26 mouse cellular contexts compared by ENCODE assay signal in the genomic region with DNA sequence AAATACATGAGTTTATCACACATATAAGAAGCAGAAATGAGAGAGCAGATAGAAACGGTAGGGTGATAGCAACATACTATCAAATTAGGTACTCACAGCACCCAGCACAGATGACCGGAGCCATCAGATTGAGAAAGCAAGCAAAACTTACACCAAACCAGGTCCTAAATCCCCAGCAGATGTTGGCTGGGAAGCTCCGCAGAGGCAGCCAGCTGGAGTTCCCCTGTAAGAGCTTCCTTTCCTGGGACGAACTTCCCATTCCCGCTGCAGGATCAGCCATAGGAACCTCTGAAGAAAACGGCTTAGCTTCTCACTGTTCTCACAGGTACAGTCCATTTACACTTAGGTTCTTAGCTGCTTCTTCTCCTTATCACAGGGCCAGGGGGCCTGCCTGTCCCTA.
"Had no signal": no experiment of that assay in that cellular context is flagged by ENCODE, and none has a peak within 500 bp of the region (broad histone marks: within the 10 kb centered on the region; RNA-seq: fewer than 3 reads in every experiment).

No protein-coding gene starts in this region.

- ATAC-seq: forebrain, embryonic 13.5 days; forebrain, embryonic 14.5 days; forebrain, embryonic 15.5 days; forebrain, embryonic 16.5 days; forebrain, postnatal 0 days had no signal

- H3K4me1 ChIP-seq: embryonic facial prominence, embryonic 10.5 days; embryonic facial prominence, embryonic 12.5 days; embryonic facial prominence, embryonic 13.5 days; embryonic facial prominence, embryonic 15.5 days; heart, embryonic 10.5 days had no signal

- H3K36me3 ChIP-seq: embryonic facial prominence, embryonic 10.5 days; embryonic facial prominence, embryonic 12.5 days; embryonic facial prominence, embryonic 13.5 days; embryonic facial prominence, embryonic 15.5 days; forebrain, embryonic 10.5 days; forebrain, embryonic 12.5 days; forebrain, embryonic 15.5 days; heart, embryonic 10.5 days had no signal

- H3K4me2 ChIP-seq: embryonic facial prominence, embryonic 12.5 days; embryonic facial prominence, embryonic 13.5 days; embryonic facial prominence, embryonic 15.5 days; forebrain, embryonic 12.5 days; forebrain, embryonic 13.5 days; forebrain, embryonic 15.5 days had no signal

- H3K27me3 ChIP-seq: embryonic facial prominence, embryonic 12.5 days; embryonic facial prominence, embryonic 13.5 days; embryonic facial prominence, embryonic 15.5 days; forebrain, embryonic 12.5 days; forebrain, embryonic 13.5 days; forebrain, embryonic 15.5 days had no signal

- H3K9ac ChIP-seq: embryonic facial prominence, embryonic 12.5 days; embryonic facial prominence, embryonic 13.5 days; embryonic facial prominence, embryonic 15.5 days; forebrain, embryonic 12.5 days; forebrain, embryonic 13.5 days; forebrain, embryonic 15.5 days; forebrain, postnatal 0 days had no signal

- H3K27ac ChIP-seq: embryonic facial prominence, embryonic 10.5 days; embryonic facial prominence, embryonic 12.5 days; embryonic facial prominence, embryonic 13.5 days; embryonic facial prominence, embryonic 15.5 days; forebrain, embryonic 10.5 days; forebrain, embryonic 12.5 days; forebrain, embryonic 13.5 days; forebrain, embryonic 15.5 days; heart, adult 2 months; heart, embryonic 10.5 days had no signal

- H3K4me3 ChIP-seq: embryonic facial prominence, embryonic 10.5 days; embryonic facial prominence, embryonic 12.5 days; embryonic facial prominence, embryonic 13.5 days; embryonic facial prominence, embryonic 15.5 days; erythroblast, embryonic 14.5 days; forebrain, embryonic 10.5 days; forebrain, embryonic 12.5 days; forebrain, embryonic 13.5 days; forebrain, embryonic 15.5 days; heart, adult 2 months; heart, embryonic 10.5 days had no signal

- H3K9me3 ChIP-seq: embryonic facial prominence, embryonic 10.5 days; embryonic facial prominence, embryonic 13.5 days; embryonic facial prominence, embryonic 15.5 days; forebrain, embryonic 10.5 days; forebrain, embryonic 12.5 days; forebrain, embryonic 13.5 days; forebrain, embryonic 15.5 days; heart, embryonic 10.5 days had no signal

- DNase-seq: cerebellum, adult 2 months; cerebellum, adult 8-10 months; cerebellum, adult 9-10 months; cerebellum, adult 9-11 months; cerebellum, postnatal 10 days; cerebellum, postnatal 14 days; cerebellum, postnatal 25 days; cerebellum, postnatal 36 days; embryo, embryonic 11 days; forebrain, postnatal 0 days; gastrocnemius, postnatal 10 days; gastrocnemius, postnatal 25 days; gastrocnemius, postnatal 36 days; heart, adult 2 months had no signal
